Mouse (Mus musculus) liver, embryonic 16.5 days (tissue): ENCODE data around the gene Ap2b1. TPM values are rescaled to one million over a fixed set of nuclear protein-coding genes. Genes with fewer than 3 reads are reported as not detected.

ENCODE experiments used
- ATAC-seq: fragments of 200-750 bp; cut with Nextera tagmentation; 2 replicates; pipeline ENCODE4 v1.8.0; 2017; ENCODE audit warnings: low read depth, mild to moderate bottlenecking, moderate number of reproducible peaks, moderate library complexity
- H3K27ac ChIP-seq: fragments of 300-500 bp; sonication (generic); 2 replicates; pipeline ENCODE4 v1.5.1; 2014; ENCODE audit warnings: mild to moderate bottlenecking, low read length
- H3K27me3 ChIP-seq: fragments of 300-500 bp; sonication (generic); 2 replicates; pipeline ENCODE4 v1.6.1; 2014; ENCODE audit warnings: low read depth, low read length, mixed read lengths; ENCODE audit not compliant: control insufficient read depth, insufficient read depth
- H3K36me3 ChIP-seq: fragments of 300-500 bp; sonication (generic); 2 replicates; pipeline ENCODE4 v1.6.1; 2014; ENCODE audit warnings: mild to moderate bottlenecking; ENCODE audit not compliant: control insufficient read depth, insufficient read depth
- H3K4me1 ChIP-seq: fragments of 300-500 bp; sonication (generic); 2 replicates; pipeline ENCODE4 v1.6.1; 2014; ENCODE audit warnings: low read depth, low read length, mixed read lengths; ENCODE audit not compliant: control insufficient read depth
- H3K4me2 ChIP-seq: fragments of 300-500 bp; sonication (generic); 2 replicates; pipeline ENCODE4 v1.6.1; 2014; ENCODE audit warnings: low read depth, low read length, mixed read lengths
- H3K4me3 ChIP-seq: fragments of 300-500 bp; sonication (generic); 2 replicates; pipeline ENCODE4 v1.5.1; 2014; ENCODE audit warnings: low read depth, mild to moderate bottlenecking, low read length
- H3K9ac ChIP-seq: fragments of 300-500 bp; sonication (generic); 2 replicates; pipeline ENCODE4 v1.6.1; 2014; ENCODE audit warnings: low read depth, low read length
- H3K9me3 ChIP-seq: fragments of 300-500 bp; sonication (generic); replicated peaks from 2 replicates; pipeline ENCODE4 v1.6.1; 2016; ENCODE audit warnings: low read length; ENCODE audit not compliant: control insufficient read depth
- WGBS: fragments of 180-500 bp; shearing (Covaris S2); extraction: QIAGEN DNeasy Blood & Tissue Kit; methylation state at CpG from one replicate; pipeline ENCODE4 v1.1.7; 2014; ENCODE audit not compliant: insufficient replicate concordance; 5-methylcytosine and 5-hydroxymethylcytosine counted together
- polyA plus RNA-seq: library from polyadenylated mRNA; unstranded; fragments of >200 nt; fragmentation: Nextera tagmentation; extraction: Ambion mirVana; gene quantifications from 2 replicates; pipeline ENCODE4 v1.2.1, GENCODE M21; 2015

Gene Ap2b1
- polyA plus RNA-seq, 1 experiment from 2014 or later: 21.7 TPM

- no peak overlapping the region for H3K4me3 ChIP-seq
- WGBS: 33% methylated on average over 4 of the region's 4 CpGs
- H3K4me2 ChIP-seq: no peak overlapping the region
- H3K27ac ChIP-seq: no peak overlapping the region
- ATAC-seq: no peak
- H3K36me3 ChIP-seq: no peaks in the 10 kb centered on the region
- H3K9me3 ChIP-seq: no peaks in the 10 kb centered on the region
- H3K27me3 ChIP-seq: peaks cover 18% of the 10 kb centered on the region
- no peak overlapping the region for H3K9ac ChIP-seq
- H3K4me1 ChIP-seq: peaks cover 4% of the 10 kb centered on the region
Observed at GRCm38 (mm10) chr11:83449298-83449697, 150.5 kb downstream of the Ap2b1 start.

GRCm38 (mm10) chr11:83450550-83450949 lies 151.7 kb downstream of the Ap2b1 start:
- Histone ChIP-seq H3K27ac (no peak overlapping the region), H3K27me3 (peaks cover 5% of the 10 kb centered on the region), H3K9ac (no peak overlapping the region), H3K36me3 (no peaks in the 10 kb centered on the region), H3K9me3 (no peaks in the 10 kb centered on the region), H3K4me3 (no peak overlapping the region), H3K4me1 (peaks cover 11% of the 10 kb centered on the region), H3K4me2 (no peak overlapping the region)
- no peak for ATAC-seq
- WGBS: 35% methylated on average over 1 of the region's 1 CpGs

- 0 out of 2 replicates have a peak, but pooled peaks cover 5% of the 10 kb centered on the region for H3K27me3 ChIP-seq
- H3K4me3 ChIP-seq: no peak overlapping the region
- no peak overlapping the region for H3K9ac ChIP-seq
- no peak overlapping the region for H3K27ac ChIP-seq
- H3K4me1 ChIP-seq: peaks cover 11% of the 10 kb centered on the region
- WGBS: 75% methylated on average over 10 of the region's 10 CpGs
- no peaks in the 10 kb centered on the region for H3K9me3 ChIP-seq
- no peak for ATAC-seq
- H3K4me2 ChIP-seq: no peak overlapping the region
- H3K36me3 ChIP-seq: no peaks in the 10 kb centered on the region
Observed at GRCm38 (mm10) chr11:83451281-83451680, 152.5 kb downstream of the Ap2b1 start.

GRCm38 (mm10) chr11:83454548-83454947 lies 155.7 kb downstream of the Ap2b1 start:
- H3K27ac ChIP-seq: no peak overlapping the region
- H3K36me3 ChIP-seq: no peaks in the 10 kb centered on the region
- peaks cover 11% of the 10 kb centered on the region for H3K4me1 ChIP-seq
- no peaks in the 10 kb centered on the region for H3K27me3 ChIP-seq
- H3K4me2 ChIP-seq: no peak overlapping the region
- ATAC-seq: peak; percentile 50; the same call in 1 of the 2 replicates
- no peaks in the 10 kb centered on the region for H3K9me3 ChIP-seq
- WGBS: 4% methylated on average over 4 of the region's 4 CpGs
- no peak overlapping the region for H3K9ac ChIP-seq
- no peak overlapping the region for H3K4me3 ChIP-seq

Other genes with a start within 250 kb of the Ap2b1 start
- 11.2 and 11.7 TPM in 2 replicates for gene Slfn2, start 233.9 kb upstream of the Ap2b1 start, polyA plus RNA-seq
- 1.1 and 1.2 TPM in 2 replicates for gene Slfn1, start 182.2 kb upstream of the Ap2b1 start, polyA plus RNA-seq
- gene Slfn4, start 123.8 kb upstream of the Ap2b1 start, polyA plus RNA-seq: 0.99 and 1.2 TPM in 2 replicates
- gene Slfn3, start 107.7 kb upstream of the Ap2b1 start, polyA plus RNA-seq: 2.0 and 2.5 TPM in 2 replicates
- gene Slfn14, start 12.3 kb upstream of the Ap2b1 start, polyA plus RNA-seq: 39.7 and 43.0 TPM in 2 replicates
- 5.6 and 6.2 TPM in 2 replicates for gene Pex12, start 3.6 kb downstream of the Ap2b1 start, polyA plus RNA-seq
- 0.02 and 0.07 TPM in 2 replicates for gene Rasl10b, start 110.1 kb downstream of the Ap2b1 start, polyA plus RNA-seq
- not detected in 2 replicates for gene Gas2l2, start 130.4 kb downstream of the Ap2b1 start, polyA plus RNA-seq
- 1.7 and 2.4 TPM in 2 replicates for gene 1700020L24Rik, start 138.7 kb downstream of the Ap2b1 start, polyA plus RNA-seq
- gene Mmp28, start 164.0 kb downstream of the Ap2b1 start, polyA plus RNA-seq: 0.37 and 0.42 TPM in 2 replicates
- gene Taf15, start 174.1 kb downstream of the Ap2b1 start, polyA plus RNA-seq: 4.1 and 4.2 TPM in 2 replicates
- gene Heatr9, start 223.2 kb downstream of the Ap2b1 start, polyA plus RNA-seq: not detected in 2 replicates
- 1.2 and 1.7 TPM in 2 replicates for gene Ccl5, start 231.5 kb downstream of the Ap2b1 start, polyA plus RNA-seq